Mouse (Mus musculus) cortical plate, adult 2 months (tissue): Measurements from ENCODE around the gene Fam155a.

ENCODE experiments used
- CTCF ChIP-seq: fragments of 200-500 bp; IDR thresholded peaks from 2 replicates; pipeline ENCODE4 v1.5.1; 2011; ENCODE audit warnings: mild to moderate bottlenecking, control low read depth, low read length; ENCODE audit not compliant: insufficient read depth; ENCODE audit errors: extremely low read depth
- POLR2A ChIP-seq: fragments of 200-500 bp; IDR thresholded peaks from 2 replicates; pipeline ENCODE4 v1.6.1; 2011; ENCODE audit warnings: mild to moderate bottlenecking, low read length, control low read depth; ENCODE audit not compliant: insufficient read depth; ENCODE audit errors: extremely low read depth

GRCm38 (mm10) chr8:9458614-9459013, 312.3 kb downstream of the Fam155a start:
- TF ChIP-seq POLR2A (no peak), CTCF (no peak)
